8 mouse cellular contexts compared by ENCODE assay signal in genomic region chr9:57420321-57421120, GRCm38 (mm10). TPM values are rescaled to one million over a fixed set of nuclear protein-coding genes. Genes with fewer than 3 reads are reported as not detected.
DNase-seq lines count a peak whose midpoint lies in the region; ATAC-seq and TF ChIP-seq lines count a peak whose summit lies in the region.

No protein-coding gene starts in this region.

- ATAC-seq in hematopoietic stem cell, adult 5-6 weeks (replicated peaks in 1 of 2; ENCODE audit: insufficient read depth in 1 of 2, low FRiP score in 2 of 2, low TSS enrichment in 1 of 2, low read depth in 1 of 2, poor library complexity in 2 of 2, severe bottlenecking in 2 of 2), result peak; percentile 63 to 65

- H3K4me3 ChIP-seq in CH12.LX (replicated peaks in 1 of 3; ENCODE audit: low read depth in 2 of 3, low read length in 2 of 3, poor library complexity in 1 of 3), result peak overlapping the region; percentile 44 to 73 (median 56)
- no peak overlapping the region for H3K4me3 ChIP-seq in cerebellum, adult 2 months (replicated peaks; ENCODE audit: insufficient read depth, low read depth, low read length)
- H3K4me3 ChIP-seq in lung, adult 2 months (replicated peaks; ENCODE audit: extremely low read depth, low read depth, low read length), result no peak overlapping the region

- peak overlapping the region; percentile 88 for H3K4me2 ChIP-seq in CH12.LX (ENCODE audit: insufficient read depth, low read depth, poor library complexity, severe bottlenecking)

- no peaks in the 10 kb centered on the region for H3K9me3 ChIP-seq in CH12.LX (replicated peaks; ENCODE audit: low read length)

- no peaks in the 10 kb centered on the region; the same call in 1 of the 2 replicates for H3K79me2 ChIP-seq in CH12.LX (replicated peaks; ENCODE audit: control insufficient read depth, extremely low read depth, insufficient read depth, poor library complexity, severe bottlenecking)

- in situ Hi-C loops in CH12.LX (cut with MboI; ENCODE audit: low pct_ligation_motif_present, low pct_unique_long_range_greater_than_20kb, low sequenced_read_pairs), result no loop called here

- no peak for TF ChIP-seq EP300 in CH12.LX (IDR thresholded peaks at IDR 0.05; ENCODE audit: low read length)

- H3K27ac ChIP-seq in CH12.LX (ENCODE audit: insufficient read depth, low read depth), result peak overlapping the region; percentile 100
- H3K27ac ChIP-seq in cerebellum, adult 2 months (ENCODE audit: insufficient read depth, low read length), result no peak overlapping the region; the same call in 1 of the 2 replicates

- H3K4me1 ChIP-seq in CH12.LX (ENCODE audit: control insufficient read depth in 1 of 2, insufficient read depth in 2 of 2), result peaks cover 21 to 68% of the 10 kb centered on the region in 2 experiments
- H3K4me1 ChIP-seq in cerebellum, adult 2 months (ENCODE audit: control insufficient read depth, insufficient read depth, low read length), result peaks cover 26% of the 10 kb centered on the region
- peaks cover 16% of the 10 kb centered on the region for H3K4me1 ChIP-seq in lung, adult 2 months (ENCODE audit: control insufficient read depth, insufficient read depth, low read length)

- WGBS in cerebellum, adult 2 months, result 67% methylated on average over 20 of the region's 20 CpGs
- WGBS in lung, adult 2 months, result 18% methylated on average over 20 of the region's 20 CpGs

- H3K27me3 ChIP-seq in CH12.LX (replicated peaks), result no peaks in the 10 kb centered on the region
- H3K27me3 ChIP-seq in cerebellum, adult 2 months (ENCODE audit: control insufficient read depth, insufficient read depth, low read length), result no peaks in the 10 kb centered on the region

- dilution Hi-C loops in CH12.LX (cut with MboI; ENCODE audit: extremely low pct_ligation_motif_present, extremely low pct_unique_long_range_greater_than_20kb, low sequenced_read_pairs), result no loop called here

- DNase-seq in CH12.LX (ENCODE audit: extremely low read depth), result peak; percentile 66
- DNase-seq in cerebellum, adult 2 months, result peak; percentile 43 to 63
- DNase-seq in frontal cortex, adult 2 months (ENCODE audit: extremely low spot score in 1 of 2, low spot score in 1 of 2), result peak; percentile 78 to 81
- DNase-seq in layer of hippocampus, adult 9-10 months (ENCODE audit: low spot score), result peak; percentile 88
- DNase-seq in lung, adult 2 months, result peak; percentile 73
- peak; percentile 98 for DNase-seq in ovary, adult 18-20 months (ENCODE audit: low spot score)
- DNase-seq in thymus, postnatal 14 days, result peak; percentile 43

- TF ChIP-seq CTCF in CH12.LX (conservative IDR thresholded peaks at IDR 0.05 in 1 of 2, IDR thresholded peaks at IDR 0.05 in 1 of 2; ENCODE audit: low read depth in 2 of 2, low read length in 2 of 2), result no peak
- no peak for TF ChIP-seq CTCF in cerebellum, adult 2 months (IDR thresholded peaks at IDR 0.05; ENCODE audit: borderline replicate concordance, insufficient read depth, low read depth, low read length)
- no peak for TF ChIP-seq CTCF in lung, adult 2 months (IDR thresholded peaks at IDR 0.05; ENCODE audit: insufficient read depth, low read length)

- peak overlapping the region; percentile 91 for H3K9ac ChIP-seq in CH12.LX (ENCODE audit: insufficient read depth, low read depth)

- peaks cover 29 to 73% of the 10 kb centered on the region in 2 experiments for H3K36me3 ChIP-seq in CH12.LX (replicated peaks in 1 of 2; ENCODE audit: control insufficient read depth in 1 of 2, insufficient read depth in 1 of 2, low read length in 1 of 2)

- no peak for TF ChIP-seq RAD21 in CH12.LX (IDR thresholded peaks at IDR 0.05; ENCODE audit: low read depth, low read length)

- no peak for TF ChIP-seq POLR2A in CH12.LX (IDR thresholded peaks at IDR 0.05; ENCODE audit: low read depth, low read length)
- TF ChIP-seq POLR2A in cerebellum, adult 2 months (IDR thresholded peaks at IDR 0.05; ENCODE audit: borderline replicate concordance, insufficient read depth, low read length), result no peak
- TF ChIP-seq POLR2A in lung, adult 2 months (IDR thresholded peaks at IDR 0.05; ENCODE audit: borderline replicate concordance, extremely low read depth, low read depth, low read length), result no peak

TF ChIP-seq in CH12.LX, 34 proteins besides CTCF, POLR2A, EP300 and RAD21:
- peak; percentile 46; the same call in 1 of the 2 replicates for TF ChIP-seq MEF2A (IDR thresholded peaks at IDR 0.05; ENCODE audit: borderline replicate concordance, low read depth, low read length)
- peak; percentile 70 for TF ChIP-seq CHD2 (IDR thresholded peaks at IDR 0.05; ENCODE audit: low read length)
- 0 out of 2 replicates have a peak, but pooled peaks have one; percentile 9 for TF ChIP-seq SIN3A (IDR thresholded peaks at IDR 0.05; ENCODE audit: low read length)
- no peak for TF ChIP-seq SMC3 (IDR thresholded peaks at IDR 0.05; ENCODE audit: low read depth, low read length)
- TF ChIP-seq USF2 (conservative IDR thresholded peaks at IDR 0.05; ENCODE audit: low read depth, low read length), result no peak
- TF ChIP-seq CHD1 (IDR thresholded peaks at IDR 0.05; ENCODE audit: low read depth, low read length), result peak; percentile 58; the same call in 1 of the 2 replicates
- 0 out of 2 replicates have a peak, but pooled peaks have one; percentile 20 for TF ChIP-seq TCF12 (IDR thresholded peaks at IDR 0.05; ENCODE audit: low read depth, low read length)
- TF ChIP-seq IRF4 (IDR thresholded peaks at IDR 0.05; ENCODE audit: low read depth, low read length), result 0 out of 2 replicates have a peak, but pooled peaks have one; percentile 34
- no peak for TF ChIP-seq GABPA (IDR thresholded peaks at IDR 0.05; ENCODE audit: insufficient replicate concordance, low read depth, low read length)
- TF ChIP-seq MAFK (IDR thresholded peaks at IDR 0.05; ENCODE audit: insufficient replicate concordance, low read length), result no peak
- TF ChIP-seq UBTF (IDR thresholded peaks at IDR 0.05; ENCODE audit: low read depth, low read length), result peak; percentile 74; the same call in 1 of the 2 replicates
- TF ChIP-seq MYC (IDR thresholded peaks at IDR 0.05; ENCODE audit: low read depth, low read length), result peak; percentile 86
- TF ChIP-seq PAX5 (IDR thresholded peaks at IDR 0.05; ENCODE audit: low read length), result no peak
- TF ChIP-seq ZC3H11A (IDR thresholded peaks at IDR 0.05; ENCODE audit: low read depth, low read length), result no peak
- no peak for TF ChIP-seq JUND (conservative IDR thresholded peaks at IDR 0.05; ENCODE audit: low read depth, low read length)
- peak; percentile 35 for TF ChIP-seq ETS1 (conservative IDR thresholded peaks at IDR 0.05; ENCODE audit: low read depth, low read length)
- no peak for TF ChIP-seq E2F4 (IDR thresholded peaks at IDR 0.05; ENCODE audit: insufficient replicate concordance, low read depth, low read length)
- no peak for TF ChIP-seq TBP (conservative IDR thresholded peaks at IDR 0.05; ENCODE audit: low read depth, low read length)
- TF ChIP-seq ZNF384 (IDR thresholded peaks at IDR 0.05; ENCODE audit: low read depth, low read length), result no peak
- TF ChIP-seq MXI1 (IDR thresholded peaks at IDR 0.05; ENCODE audit: low read depth, low read length), result peak; percentile 85
- TF ChIP-seq MAX (IDR thresholded peaks at IDR 0.05; ENCODE audit: low read length), result peak; percentile 94
- TF ChIP-seq JUN (IDR thresholded peaks at IDR 0.05; ENCODE audit: insufficient read depth, low read depth, low read length), result no peak

RNA-seq across cellular contexts. Expression of gene Ppcdc, which starts 19.4 kb away (rescaled TPM):
- 39.6 and 50.3 TPM in 2 replicates for total RNA-seq in CH12.LX (2012; rRNA removed)
- 44.1 and 44.9 TPM in 2 replicates for total RNA-seq in CH12.LX (2014; rRNA removed)
- 36.2 and 38.8 TPM in 2 replicates for polyA plus RNA-seq in CH12.LX (2012; ENCODE audit: insufficient read length, low read depth)
- 20.2 and 21.2 TPM in 2 replicates for polyA plus RNA-seq in cerebellum, adult 2 months (2012; rRNA removed)
- 23.3 and 24.5 TPM in 2 replicates for polyA plus RNA-seq in frontal cortex, adult 2 months (2012; rRNA removed)
- 29.9 and 37.0 TPM in 2 replicates for total RNA-seq in hematopoietic stem cell, adult 5-6 weeks (2017)
- 30.8 and 36.1 TPM in 2 replicates for polyA plus RNA-seq in lung, adult 2 months (2012; rRNA removed)

RNA-seq across cellular contexts. Expression of gene Scamp5, which starts 47.3 kb away (rescaled TPM):
- 2.1 and 2.7 TPM in 2 replicates for total RNA-seq in CH12.LX (2012; rRNA removed)
- 0.34 and 0.54 TPM in 2 replicates for total RNA-seq in CH12.LX (2014; rRNA removed)
- polyA plus RNA-seq in CH12.LX (2012; ENCODE audit: insufficient read length, low read depth), result 0.48 and 0.99 TPM in 2 replicates
- 353 and 360 TPM in 2 replicates for polyA plus RNA-seq in cerebellum, adult 2 months (2012; rRNA removed)
- 343 and 371 TPM in 2 replicates for polyA plus RNA-seq in frontal cortex, adult 2 months (2012; rRNA removed)
- 0.10 TPM in 1 of 2 replicates, not detected in the other for total RNA-seq in hematopoietic stem cell, adult 5-6 weeks (2017)
- 10.9 and 12.0 TPM in 2 replicates for polyA plus RNA-seq in lung, adult 2 months (2012; rRNA removed)

Comparison
In these comparisons a context has a peak if more than half of its experiments do, and no peak if none do; other contexts are left out.
1. DNase-seq: peak in every context shown above with its lines; median percentile 98 in ovary, adult 18-20 months; 88 in layer of hippocampus, adult 9-10 months; 80 in frontal cortex, adult 2 months; 73 in lung, adult 2 months; 66 in CH12.LX; 53 in cerebellum, adult 2 months; 43 in thymus, postnatal 14 days.
2. H3K4me3 ChIP-seq: peak in CH12.LX (3 of 3); none in cerebellum, adult 2 months (single experiment) and lung, adult 2 months (single experiment).
3. RNA of gene Scamp5, which starts 47.3 kb away (polyA plus RNA-seq): 343 to 371 TPM in frontal cortex, adult 2 months and 353 to 360 TPM in cerebellum, adult 2 months; 10.9 to 12.0 TPM in lung, adult 2 months and 0.48 to 0.99 TPM in CH12.LX; every median in the first group is over 10 times any median in the second.